In genomic region chr5:136353114-136353513, GRCm38 (mm10) we compare ENCODE assay signal across 12 mouse cellular contexts.
DNase-seq lines count a peak whose midpoint lies in the region; ATAC-seq and TF ChIP-seq lines count a peak whose summit lies in the region.
"Had no signal": no experiment of that assay in that cellular context is flagged by ENCODE, and none has a peak within 500 bp of the region (broad histone marks: within the 10 kb centered on the region; RNA-seq: fewer than 3 reads in every experiment).

No protein-coding gene starts in this region.

- WGBS in limb, embryonic 14.5 days = 31% methylated on average over 8 of the region's 8 CpGs
- 79% methylated on average over 8 of the region's 8 CpGs for WGBS in limb, embryonic 10.5 days
- 14% methylated on average over 8 of the region's 8 CpGs for WGBS in neural tube, embryonic 13.5 days

- no peak for ATAC-seq in limb, embryonic 14.5 days (ENCODE audit: low FRiP score, low read depth)
- peak; percentile 65; the same call in 1 of the 2 replicates for ATAC-seq in neural tube, embryonic 13.5 days (ENCODE audit: low read depth)

- H3K4me1 ChIP-seq in limb, embryonic 14.5 days (ENCODE audit: control insufficient read depth, insufficient read depth, low read length) = no peaks in the 10 kb centered on the region
- peaks cover 7% of the 10 kb centered on the region for H3K4me1 ChIP-seq in limb, embryonic 10.5 days
- peaks cover 73% of the 10 kb centered on the region for H3K4me1 ChIP-seq in neural tube, embryonic 13.5 days (replicated peaks)

- TF ChIP-seq POLR2A in limb, embryonic 14.5 days (IDR thresholded peaks at IDR 0.05; ENCODE audit: borderline replicate concordance, extremely low read depth, insufficient read depth, insufficient read length) = no peak

- DNase-seq in cerebellum, adult 11-12 months = peak; percentile 67
- no peak for DNase-seq in cerebellum, postnatal 4 days (ENCODE audit: low spot score in 2 of 2)
- DNase-seq in limb, embryonic 14.5 days (ENCODE audit: low spot score) = peak; percentile 51
- DNase-seq in limb, embryonic 10.5 days (ENCODE audit: low spot score) = no peak
- DNase-seq in cerebellum, postnatal 14 days = peak; percentile 50 to 68
- no peak for DNase-seq in lung, postnatal 25 days (ENCODE audit: low spot score)
- no peak for DNase-seq in kidney, adult 9 months
- DNase-seq: adrenal gland, postnatal 36 days; embryo, embryonic 11 days; heart, postnatal 4 days; kidney, adult 8-10 months had no signal

- H3K9me3 ChIP-seq in limb, embryonic 14.5 days (ENCODE audit: control insufficient read depth, low read length) = no peaks in the 10 kb centered on the region
- no peaks in the 10 kb centered on the region for H3K9me3 ChIP-seq in limb, embryonic 10.5 days (replicated peaks)
- H3K9me3 ChIP-seq in neural tube, embryonic 13.5 days = no peaks in the 10 kb centered on the region

- peaks cover 18% of the 10 kb centered on the region for H3K36me3 ChIP-seq in limb, embryonic 14.5 days (ENCODE audit: control insufficient read depth, insufficient read depth, low read length)
- peaks cover 71% of the 10 kb centered on the region for H3K36me3 ChIP-seq in limb, embryonic 10.5 days
- 0 out of 2 replicates have a peak, but pooled peaks cover 3% of the 10 kb centered on the region for H3K36me3 ChIP-seq in neural tube, embryonic 13.5 days

- H3K27me3 ChIP-seq in limb, embryonic 14.5 days (ENCODE audit: control insufficient read depth, insufficient read depth, low read length) = no peaks in the 10 kb centered on the region
- H3K27me3 ChIP-seq in limb, embryonic 10.5 days (ENCODE audit: low read depth, poor library complexity, severe bottlenecking) = no peaks in the 10 kb centered on the region
- H3K27me3 ChIP-seq in neural tube, embryonic 13.5 days = no peaks in the 10 kb centered on the region

- no peak overlapping the region for H3K27ac ChIP-seq in limb, embryonic 14.5 days (replicated peaks; ENCODE audit: low read depth, low read length)
- H3K27ac ChIP-seq in limb, embryonic 10.5 days = no peak overlapping the region
- H3K27ac ChIP-seq in neural tube, embryonic 13.5 days (replicated peaks) = peak overlapping the region; percentile 81

- H3K4me2 ChIP-seq in limb, embryonic 14.5 days (replicated peaks; ENCODE audit: low read depth, low read length, severe bottlenecking) = no peak overlapping the region
- peak overlapping the region; percentile 27; the same call in 1 of the 2 replicates for H3K4me2 ChIP-seq in neural tube, embryonic 13.5 days

- no peak overlapping the region for H3K9ac ChIP-seq in limb, embryonic 14.5 days (ENCODE audit: low read depth, low read length, severe bottlenecking)
- no peak overlapping the region for H3K9ac ChIP-seq in neural tube, embryonic 13.5 days

- no peak overlapping the region for H3K4me3 ChIP-seq in limb, embryonic 14.5 days (replicated peaks; ENCODE audit: low read length)
- no peak overlapping the region for H3K4me3 ChIP-seq in limb, embryonic 10.5 days
- H3K4me3 ChIP-seq in neural tube, embryonic 13.5 days = no peak overlapping the region

Comparison
In these comparisons a context has a peak if more than half of its experiments do, and no peak if none do; other contexts are left out.
1. DNase-seq: peak in cerebellum, adult 11-12 months (single experiment), limb, embryonic 14.5 days (single experiment) and cerebellum, postnatal 14 days (2 of 2); none in cerebellum, postnatal 4 days (0 of 2), limb, embryonic 10.5 days (single experiment), lung, postnatal 25 days (single experiment) and kidney, adult 9 months (single experiment).